In genomic region chr11:110402671-110403070, GRCm38 (mm10) we compare ENCODE assay signal across 15 mouse cellular contexts. TPM values are rescaled to one million over a fixed set of nuclear protein-coding genes. Genes with fewer than 3 reads are reported as not detected.
DNase-seq lines count a peak whose midpoint lies in the region; ATAC-seq and TF ChIP-seq lines count a peak whose summit lies in the region.
"Had no signal": no experiment of that assay in that cellular context is flagged by ENCODE, and none has a peak within 500 bp of the region (broad histone marks: within the 10 kb centered on the region; RNA-seq: fewer than 3 reads in every experiment).

No protein-coding gene starts in this region.

- ATAC-seq in kidney, postnatal 0 days (replicated peaks; ENCODE audit: low FRiP score, low read depth), result no peak
- ATAC-seq in limb, embryonic 15.5 days (ENCODE audit: insufficient number of reproducible peaks, low FRiP score, low TSS enrichment, low read depth), result no peak
- no peak for ATAC-seq in hindbrain, embryonic 11.5 days (ENCODE audit: low FRiP score)
- ATAC-seq: forebrain, embryonic 14.5 days; Patski had no signal

- no peak for TF ChIP-seq CTCF in kidney, postnatal 0 days (IDR thresholded peaks at IDR 0.05; ENCODE audit: low read depth)

- no peaks in the 10 kb centered on the region for H3K27me3 ChIP-seq in heart, embryonic 10.5 days (ENCODE audit: insufficient read depth, poor library complexity, severe bottlenecking)
- H3K27me3 ChIP-seq in kidney, postnatal 0 days (ENCODE audit: insufficient read depth, low read length), result no peaks in the 10 kb centered on the region
- no peaks in the 10 kb centered on the region for H3K27me3 ChIP-seq in limb, embryonic 15.5 days
- H3K27me3 ChIP-seq in hindbrain, embryonic 11.5 days (ENCODE audit: control insufficient read depth, insufficient read depth, low read length), result no peaks in the 10 kb centered on the region
- H3K27me3 ChIP-seq: liver, embryonic 13.5 days; Patski had no signal

- peak; percentile 77 for DNase-seq in heart, adult 11 months
- DNase-seq in heart, embryonic 10.5 days (ENCODE audit: low spot score), result no peak
- no peak for DNase-seq in kidney, postnatal 0 days (ENCODE audit: low spot score)
- no peak for DNase-seq in kidney, adult 9 months
- DNase-seq in cerebellum, adult 11 months, result no peak
- no peak for DNase-seq in hindbrain, embryonic 11.5 days (ENCODE audit: low spot score)
- DNase-seq: adrenal gland, adult 8-10 months; kidney, postnatal 14 days; liver, embryonic 13.5 days had no signal

- H3K4me2 ChIP-seq in kidney, postnatal 0 days (ENCODE audit: low read length), result no peak overlapping the region
- H3K4me2 ChIP-seq in limb, embryonic 15.5 days, result no peak overlapping the region
- no peak overlapping the region for H3K4me2 ChIP-seq in hindbrain, embryonic 11.5 days (replicated peaks; ENCODE audit: low read depth, low read length)
- H3K4me2 ChIP-seq: liver, embryonic 13.5 days; neural tube, embryonic 12.5 days had no signal

- peaks cover 4% of the 10 kb centered on the region; the same call in 1 of the 2 replicates for H3K4me1 ChIP-seq in heart, embryonic 10.5 days
- H3K4me1 ChIP-seq in kidney, postnatal 0 days (replicated peaks; ENCODE audit: insufficient read depth, low read length), result peaks cover 13% of the 10 kb centered on the region
- peaks cover 11% of the 10 kb centered on the region for H3K4me1 ChIP-seq in brown adipose tissue, adult 24 weeks (ENCODE audit: control insufficient read depth, insufficient read depth, insufficient read length, low read length)
- peaks cover 19% of the 10 kb centered on the region for H3K4me1 ChIP-seq in limb, embryonic 15.5 days
- no peaks in the 10 kb centered on the region for H3K4me1 ChIP-seq in hindbrain, embryonic 11.5 days (replicated peaks; ENCODE audit: control insufficient read depth, insufficient read depth, low read length)

- no peak overlapping the region for H3K9ac ChIP-seq in kidney, postnatal 0 days (ENCODE audit: low read depth, low read length)
- no peak overlapping the region for H3K9ac ChIP-seq in limb, embryonic 15.5 days
- H3K9ac ChIP-seq in hindbrain, embryonic 11.5 days (ENCODE audit: low read depth, low read length), result no peak overlapping the region
- H3K9ac ChIP-seq: liver, embryonic 13.5 days; neural tube, embryonic 12.5 days had no signal

- no peak overlapping the region for H3K4me3 ChIP-seq in heart, embryonic 10.5 days
- no peak overlapping the region for H3K4me3 ChIP-seq in kidney, postnatal 0 days (replicated peaks; ENCODE audit: low read depth, low read length)
- no peak overlapping the region for H3K4me3 ChIP-seq in brown adipose tissue, adult 24 weeks (ENCODE audit: insufficient read depth, low read depth, low read length)
- H3K4me3 ChIP-seq in limb, embryonic 15.5 days, result no peak overlapping the region
- no peak overlapping the region for H3K4me3 ChIP-seq in hindbrain, embryonic 11.5 days (ENCODE audit: low read depth, low read length)
- H3K4me3 ChIP-seq: liver, embryonic 13.5 days; midbrain, embryonic 10.5 days; neural tube, embryonic 12.5 days had no signal

- H3K9me3 ChIP-seq in heart, embryonic 10.5 days, result no peaks in the 10 kb centered on the region
- no peaks in the 10 kb centered on the region for H3K9me3 ChIP-seq in kidney, postnatal 0 days (replicated peaks; ENCODE audit: low read length)
- no peaks in the 10 kb centered on the region for H3K9me3 ChIP-seq in limb, embryonic 15.5 days
- no peaks in the 10 kb centered on the region for H3K9me3 ChIP-seq in hindbrain, embryonic 11.5 days (ENCODE audit: control insufficient read depth, low read length)
- H3K9me3 ChIP-seq: liver, embryonic 13.5 days; midbrain, embryonic 10.5 days; neural tube, embryonic 12.5 days had no signal

- 60% methylated on average over 3 of the region's 3 CpGs for WGBS in heart, embryonic 10.5 days
- 15% methylated on average over 3 of the region's 3 CpGs for WGBS in kidney, postnatal 0 days
- 17% methylated on average over 3 of the region's 3 CpGs for WGBS in limb, embryonic 15.5 days
- 50% methylated on average over 3 of the region's 3 CpGs for WGBS in hindbrain, embryonic 11.5 days

- H3K36me3 ChIP-seq in heart, embryonic 10.5 days, result no peaks in the 10 kb centered on the region
- no peaks in the 10 kb centered on the region for H3K36me3 ChIP-seq in kidney, postnatal 0 days (ENCODE audit: insufficient read depth, low read length)
- no peaks in the 10 kb centered on the region for H3K36me3 ChIP-seq in limb, embryonic 15.5 days
- H3K36me3 ChIP-seq in hindbrain, embryonic 11.5 days (ENCODE audit: control insufficient read depth, insufficient read depth, low read length), result no peaks in the 10 kb centered on the region
- H3K36me3 ChIP-seq: liver, embryonic 13.5 days; neural tube, embryonic 12.5 days had no signal

- H3K27ac ChIP-seq in heart, embryonic 10.5 days, result no peak overlapping the region
- H3K27ac ChIP-seq in kidney, postnatal 0 days, result peak overlapping the region; percentile 26
- H3K27ac ChIP-seq in brown adipose tissue, adult 24 weeks (replicated peaks; ENCODE audit: low read depth, low read length), result peak overlapping the region; percentile 14; the same call in 1 of the 2 replicates
- H3K27ac ChIP-seq in limb, embryonic 15.5 days, result peak overlapping the region; percentile 71; the same call in 1 of the 2 replicates
- no peak overlapping the region for H3K27ac ChIP-seq in hindbrain, embryonic 11.5 days (ENCODE audit: low read depth, low read length)
- H3K27ac ChIP-seq: liver, embryonic 13.5 days; midbrain, embryonic 10.5 days; neural tube, embryonic 12.5 days had no signal

RNA-seq across cellular contexts. Expression of gene Map2k6, which starts 3.7 kb away (rescaled TPM):
- 14.7 and 22.5 TPM in 2 replicates for polyA plus RNA-seq in heart, embryonic 10.5 days (2016; fragmentation: Nextera tagmentation; extraction: Ambion mirVana)
- polyA plus RNA-seq in kidney, postnatal 0 days (2015; fragmentation: Nextera tagmentation; extraction: Ambion mirVana), result 12.7 and 12.8 TPM in 2 replicates
- polyA plus RNA-seq in brown adipose tissue, adult 24 weeks (2012; ENCODE audit: insufficient read depth, insufficient read length, missing spikeins), result 9.6 and 11.1 TPM in 2 replicates
- polyA plus RNA-seq in limb, embryonic 15.5 days (2015; fragmentation: Nextera tagmentation; extraction: Ambion mirVana), result 21.1 and 21.9 TPM in 2 replicates
- 34.7 and 37.6 TPM in 2 replicates for polyA plus RNA-seq in hindbrain, embryonic 11.5 days (2014; fragmentation: Nextera tagmentation; extraction: Ambion mirVana)

Comparison
In these comparisons a context has a peak if more than half of its experiments do, and no peak if none do; other contexts are left out.
1. H3K27ac ChIP-seq: peak in kidney, postnatal 0 days (single experiment), brown adipose tissue, adult 24 weeks (single experiment) and limb, embryonic 15.5 days (single experiment); none in heart, embryonic 10.5 days (single experiment) and hindbrain, embryonic 11.5 days (single experiment).